ENCODE assay signal across 8 mouse cellular contexts in genomic region chr11:102946992-102947343, GRCm38 (mm10). TPM values are rescaled to one million over a fixed set of nuclear protein-coding genes. Genes with fewer than 3 reads are reported as not detected.
DNase-seq lines count a peak whose midpoint lies in the region; ATAC-seq and TF ChIP-seq lines count a peak whose summit lies in the region.

No protein-coding gene starts in this region.

- no peak for ATAC-seq in hindbrain, embryonic 15.5 days (ENCODE audit: low FRiP score, low read depth)
- ATAC-seq in midbrain, embryonic 15.5 days (replicated peaks), result no peak

- no peak for TF ChIP-seq POLR2A in kidney, adult 2 months (IDR thresholded peaks at IDR 0.05; ENCODE audit: low read depth, low read length)

- no peak overlapping the region for H3K9ac ChIP-seq in hindbrain, embryonic 15.5 days
- no peak overlapping the region for H3K9ac ChIP-seq in midbrain, embryonic 15.5 days

- H3K9me3 ChIP-seq in embryonic facial prominence, embryonic 10.5 days, result no peaks in the 10 kb centered on the region
- H3K9me3 ChIP-seq in hindbrain, embryonic 15.5 days, result no peaks in the 10 kb centered on the region
- no peaks in the 10 kb centered on the region for H3K9me3 ChIP-seq in midbrain, embryonic 15.5 days

- H3K4me2 ChIP-seq in hindbrain, embryonic 15.5 days, result peak overlapping the region; percentile 56
- peak overlapping the region; percentile 59 for H3K4me2 ChIP-seq in midbrain, embryonic 15.5 days

- H3K27ac ChIP-seq in kidney, adult 2 months (ENCODE audit: insufficient read depth, low read depth, low read length), result no peak overlapping the region
- no peak overlapping the region; the same call in 1 of the 2 replicates for H3K27ac ChIP-seq in embryonic facial prominence, embryonic 10.5 days (replicated peaks)
- H3K27ac ChIP-seq in hindbrain, embryonic 15.5 days (replicated peaks), result no peak overlapping the region
- no peak overlapping the region for H3K27ac ChIP-seq in midbrain, embryonic 15.5 days

- no peak for TF ChIP-seq CTCF in kidney, adult 2 months (conservative IDR thresholded peaks at IDR 0.05; ENCODE audit: insufficient read depth, insufficient read length, low read depth, low read length)

- no peaks in the 10 kb centered on the region for H3K36me3 ChIP-seq in kidney, adult 2 months (ENCODE audit: control insufficient read depth, insufficient read depth, low read length)
- no peaks in the 10 kb centered on the region for H3K36me3 ChIP-seq in embryonic facial prominence, embryonic 10.5 days (replicated peaks)
- H3K36me3 ChIP-seq in hindbrain, embryonic 15.5 days, result no peaks in the 10 kb centered on the region
- H3K36me3 ChIP-seq in midbrain, embryonic 15.5 days (replicated peaks), result no peaks in the 10 kb centered on the region

- WGBS in kidney, adult 2 months, result 12% methylated on average over 8 of the region's 8 CpGs
- WGBS in embryonic facial prominence, embryonic 10.5 days, result 5% methylated on average over 8 of the region's 8 CpGs
- 6% methylated on average over 8 of the region's 8 CpGs for WGBS in hindbrain, embryonic 15.5 days
- 6% methylated on average over 8 of the region's 8 CpGs for WGBS in midbrain, embryonic 15.5 days

- peak overlapping the region; percentile 19; the same call in 1 of the 2 replicates for H3K4me3 ChIP-seq in kidney, adult 2 months (ENCODE audit: insufficient read depth, low read depth, low read length)
- H3K4me3 ChIP-seq in embryonic facial prominence, embryonic 10.5 days, result peak overlapping the region; percentile 55
- H3K4me3 ChIP-seq in hindbrain, embryonic 15.5 days, result peak overlapping the region; percentile 34
- peak overlapping the region; percentile 40 for H3K4me3 ChIP-seq in midbrain, embryonic 15.5 days

- DNase-seq in kidney, adult 2 months, result no peak
- DNase-seq in kidney, postnatal 25 days, result no peak
- DNase-seq in embryonic facial prominence, embryonic 10.5 days (ENCODE audit: low spot score), result no peak
- no peak for DNase-seq in adrenal gland, postnatal 4 days (ENCODE audit: low spot score in 2 of 2)
- no peak for DNase-seq in gastrocnemius, postnatal 10 days
- DNase-seq in left cerebral cortex, adult 18-20 months (ENCODE audit: low spot score in 2 of 2), result no peak

- no peaks in the 10 kb centered on the region for H3K4me1 ChIP-seq in kidney, adult 2 months (ENCODE audit: control insufficient read depth, insufficient read depth, low read length)
- peaks cover 47% of the 10 kb centered on the region for H3K4me1 ChIP-seq in embryonic facial prominence, embryonic 10.5 days
- peaks cover 41% of the 10 kb centered on the region for H3K4me1 ChIP-seq in hindbrain, embryonic 15.5 days (replicated peaks)
- peaks cover 40% of the 10 kb centered on the region for H3K4me1 ChIP-seq in midbrain, embryonic 15.5 days

- H3K27me3 ChIP-seq in kidney, adult 2 months (replicated peaks; ENCODE audit: control insufficient read depth, insufficient read depth, low read length), result peaks cover 6% of the 10 kb centered on the region
- H3K27me3 ChIP-seq in embryonic facial prominence, embryonic 10.5 days (replicated peaks; ENCODE audit: low read depth, poor library complexity, severe bottlenecking), result peaks cover 100% of the 10 kb centered on the region
- H3K27me3 ChIP-seq in hindbrain, embryonic 15.5 days, result peaks cover 79% of the 10 kb centered on the region
- H3K27me3 ChIP-seq in midbrain, embryonic 15.5 days (replicated peaks), result peaks cover 81% of the 10 kb centered on the region

RNA-seq across cellular contexts. Expression of gene C1ql1, which starts 0.5 kb away (rescaled TPM):
- polyA plus RNA-seq in kidney, adult 2 months (2012; rRNA removed), result 0.38 and 0.39 TPM in 2 replicates
- polyA plus RNA-seq in embryonic facial prominence, embryonic 10.5 days (2016; fragmentation: Nextera tagmentation; extraction: Ambion mirVana), result 1.5 and 2.7 TPM in 2 replicates
- polyA plus RNA-seq in hindbrain, embryonic 15.5 days (2015; fragmentation: Nextera tagmentation; extraction: Ambion mirVana), result 9.8 and 11.1 TPM in 2 replicates
- 11.7 and 14.0 TPM in 2 replicates for polyA plus RNA-seq in midbrain, embryonic 15.5 days (2015; fragmentation: Nextera tagmentation; extraction: Ambion mirVana)
- 10 to 100 TPM; 52.6 to 56.8 TPM for total RNA-seq in adrenal gland, postnatal 4 days (2021)
- total RNA-seq in gastrocnemius, postnatal 10 days (2021), result under 1 TPM; 0.31 to 0.93 TPM
- 10 to 100 TPM; 12.3 to 15.7 TPM for total RNA-seq in left cerebral cortex, adult 18-20 months (2021)

RNA-seq across cellular contexts. Expression of gene Kif18b, which starts 22.0 kb away (rescaled TPM):
- 0.22 and 0.27 TPM in 2 replicates for polyA plus RNA-seq in kidney, adult 2 months (2012; rRNA removed)
- polyA plus RNA-seq in embryonic facial prominence, embryonic 10.5 days (2016; fragmentation: Nextera tagmentation; extraction: Ambion mirVana), result 12.1 and 13.0 TPM in 2 replicates
- polyA plus RNA-seq in hindbrain, embryonic 15.5 days (2015; fragmentation: Nextera tagmentation; extraction: Ambion mirVana), result 2.1 and 3.6 TPM in 2 replicates
- 1.8 and 2.4 TPM in 2 replicates for polyA plus RNA-seq in midbrain, embryonic 15.5 days (2015; fragmentation: Nextera tagmentation; extraction: Ambion mirVana)
- 10 to 100 TPM; 16.1 to 20.1 TPM for total RNA-seq in adrenal gland, postnatal 4 days (2021)
- total RNA-seq in gastrocnemius, postnatal 10 days (2021), result 1 to 10 TPM; 4.0 to 5.7 TPM
- total RNA-seq in left cerebral cortex, adult 18-20 months (2021), result under 1 TPM in 1 of 2 experiments, not detected in 1; 0.46 TPM

RNA-seq across cellular contexts. Expression of gene Gfap, which starts 46.3 kb away (rescaled TPM):
- 0.16 and 0.18 TPM in 2 replicates for polyA plus RNA-seq in kidney, adult 2 months (2012; rRNA removed)
- 0.14 and 0.16 TPM in 2 replicates for polyA plus RNA-seq in embryonic facial prominence, embryonic 10.5 days (2016; fragmentation: Nextera tagmentation; extraction: Ambion mirVana)
- 1.8 and 1.9 TPM in 2 replicates for polyA plus RNA-seq in hindbrain, embryonic 15.5 days (2015; fragmentation: Nextera tagmentation; extraction: Ambion mirVana)
- polyA plus RNA-seq in midbrain, embryonic 15.5 days (2015; fragmentation: Nextera tagmentation; extraction: Ambion mirVana), result 0.14 and 0.25 TPM in 2 replicates
- 1 to 10 TPM; 1.1 to 1.3 TPM for total RNA-seq in adrenal gland, postnatal 4 days (2021)
- total RNA-seq in gastrocnemius, postnatal 10 days (2021), result under 1 TPM; 0.09 to 0.61 TPM
- total RNA-seq in left cerebral cortex, adult 18-20 months (2021), result 100 to 1,000 TPM; 137 to 174 TPM
